Mouse (Mus musculus) liver, embryonic 11.5 days (tissue): Measurements from ENCODE around the gene Ttc30b. TPM values are rescaled to one million over a fixed set of nuclear protein-coding genes. Genes with fewer than 3 reads are reported as not detected.
"Not testable (repeated sequence)": the region's sequence is repeated elsewhere in the genome, so short reads cannot be mapped to it uniquely, and the experiment has no call there.

ENCODE experiments used
- ATAC-seq: fragments of 200-750 bp; cut with Nextera tagmentation; replicated peaks from 2 replicates; pipeline ENCODE4 v1.8.0; 2017; ENCODE audit warnings: moderate number of reproducible peaks, mild to moderate bottlenecking, moderate TSS enrichment, moderate library complexity; ENCODE audit not compliant: low FRiP score
- DNase-seq: peaks from one replicate; pipeline ENCODE4 v3.0.0-alpha.2; 2017; ENCODE audit warnings: low spot score
- H3K27ac ChIP-seq: fragments of 300-500 bp; sonication (generic); 2 replicates; pipeline ENCODE4 v1.5.1; 2014; ENCODE audit warnings: mild to moderate bottlenecking, low read depth, low read length, control low read depth
- H3K27me3 ChIP-seq: fragments of 300-500 bp; sonication (generic); replicated peaks from 2 replicates; pipeline ENCODE4 v1.6.1; 2014; ENCODE audit warnings: low read length, mixed read lengths; ENCODE audit not compliant: control insufficient read depth, insufficient read depth
- H3K36me3 ChIP-seq: fragments of 300-500 bp; sonication (generic); 2 replicates; pipeline ENCODE4 v1.6.1; 2014; ENCODE audit warnings: mild to moderate bottlenecking, low read length, moderate library complexity, mixed read lengths; ENCODE audit not compliant: control insufficient read depth, insufficient read depth
- H3K4me1 ChIP-seq: fragments of 300-500 bp; sonication (generic); replicated peaks from 2 replicates; pipeline ENCODE4 v1.6.1; 2014; ENCODE audit warnings: low read length, mixed read lengths; ENCODE audit not compliant: control insufficient read depth, insufficient read depth
- H3K4me2 ChIP-seq: fragments of 300-500 bp; sonication (generic); 2 replicates; pipeline ENCODE4 v1.6.1; 2014; ENCODE audit warnings: mild to moderate bottlenecking, control low read depth, moderate library complexity
- H3K4me3 ChIP-seq: fragments of 300-500 bp; sonication (generic); 2 replicates; pipeline ENCODE4 v1.5.1; 2014; ENCODE audit warnings: low read depth, low read length, control low read depth
- H3K9ac ChIP-seq: fragments of 300-500 bp; sonication (generic); 2 replicates; pipeline ENCODE4 v1.6.1; 2014; ENCODE audit warnings: low read depth, low read length, control low read depth
- H3K9me3 ChIP-seq: fragments of 300-500 bp; sonication (generic); 2 replicates; pipeline ENCODE4 v1.6.1; 2016; ENCODE audit warnings: low read length, inconsistent platforms, mixed read lengths; ENCODE audit not compliant: control insufficient read depth
- WGBS: fragments of 180-500 bp; shearing (Covaris S2); extraction: QIAGEN DNeasy Blood & Tissue Kit; methylation state at CpG from one replicate; pipeline ENCODE4 v1.1.7; 2014; 5-methylcytosine and 5-hydroxymethylcytosine counted together
- polyA plus RNA-seq: library from polyadenylated mRNA; unstranded; fragments of >200 nt; fragmentation: Nextera tagmentation; extraction: Ambion mirVana; gene quantifications from 2 replicates; pipeline ENCODE4 v1.2.1, GENCODE M21; 2014

Ttc30b gene
- polyA plus RNA-seq, 1 experiment from 2014 or later, result 2.1 TPM

- DNase-seq, result no peak
- H3K4me3 ChIP-seq, result no peak overlapping the region
- no peak for ATAC-seq
- no peak overlapping the region for H3K9ac ChIP-seq
- 0 out of 2 replicates have a peak, but pooled peaks cover 2% of the 10 kb centered on the region for H3K27me3 ChIP-seq
- H3K9me3 ChIP-seq, result no peaks in the 10 kb centered on the region
- peaks cover 9% of the 10 kb centered on the region for H3K4me1 ChIP-seq
- peak overlapping the region; percentile 39 for H3K4me2 ChIP-seq
- no peak overlapping the region for H3K27ac ChIP-seq
- whole genome bisulfite sequencing, result 27% methylated on average over 15 of the region's 15 CpGs
- no peaks in the 10 kb centered on the region for H3K36me3 ChIP-seq
Observed at GRCm38 (mm10) chr2:75959850-75960365, 21.5 kb upstream of the Ttc30b start.

- Histone ChIP-seq H3K4me2 (no peak overlapping the region), H3K4me3 (no peak overlapping the region), H3K9ac (no peak overlapping the region), H3K4me1 (peaks cover 5% of the 10 kb centered on the region), H3K27me3 (0 out of 2 replicates have a peak, but pooled peaks cover 2% of the 10 kb centered on the region), H3K9me3 (no peaks in the 10 kb centered on the region), H3K27ac (no peak overlapping the region), H3K36me3 (no peaks in the 10 kb centered on the region)
- DNase-seq (no peak), ATAC-seq (no peak)
- WGBS, result 50% methylated on average over 18 of the region's 18 CpGs
Observed at GRCm38 (mm10) chr2:75959183-75959849, 20.9 kb upstream of the Ttc30b start.

DNA sequence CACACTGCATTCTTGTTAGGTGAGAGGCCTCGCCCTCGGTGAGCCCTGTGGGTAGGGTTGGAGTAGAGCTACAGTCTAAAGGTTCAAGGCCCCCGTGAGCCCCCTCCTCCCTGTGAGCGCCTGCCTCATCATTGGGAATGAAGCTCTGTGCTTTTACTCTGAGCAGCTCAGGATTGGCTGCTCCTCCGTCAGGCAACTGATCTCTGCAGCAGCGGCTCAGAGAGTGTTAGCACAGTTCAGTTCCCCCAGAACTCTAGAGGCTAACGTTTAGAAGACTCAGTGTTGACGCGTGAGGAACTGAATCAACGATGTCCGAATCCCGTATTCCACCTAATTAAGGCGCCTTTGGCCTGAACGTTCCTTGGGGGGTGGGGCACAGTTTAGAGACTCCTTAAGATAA lies 17.3 kb upstream of the Ttc30b start:
- H3K4me2 ChIP-seq, result no peak overlapping the region
- DNase-seq, result no peak

DNA sequence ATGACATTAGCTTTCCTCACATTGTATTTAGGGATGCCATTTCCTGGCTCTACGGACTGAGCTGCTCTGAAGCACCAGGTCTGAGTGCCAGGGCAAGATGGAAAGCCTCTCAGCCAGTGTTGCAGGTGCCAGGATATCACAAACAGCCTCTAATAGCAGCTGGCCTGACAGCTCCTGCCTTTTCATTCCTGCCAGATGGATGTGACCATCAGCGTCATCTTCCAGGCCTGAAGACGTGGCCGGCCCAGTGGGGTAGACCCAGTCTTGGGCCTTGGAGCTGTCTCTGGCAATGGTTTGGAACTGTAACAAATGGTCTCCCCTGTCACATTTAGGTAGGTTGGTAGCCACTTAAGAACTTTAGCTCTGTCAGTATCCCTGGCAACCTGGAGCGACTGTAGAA lies 14.9 kb upstream of the Ttc30b start:
- 89% methylated on average over 5 of the region's 5 CpGs for WGBS
- H3K4me3 ChIP-seq, result no peak overlapping the region
- DNase-seq, result no peak
- no peaks in the 10 kb centered on the region for H3K9me3 ChIP-seq
- H3K36me3 ChIP-seq, result no peaks in the 10 kb centered on the region
- no peak overlapping the region for H3K4me2 ChIP-seq
- no peaks in the 10 kb centered on the region for H3K4me1 ChIP-seq
- no peak overlapping the region for H3K9ac ChIP-seq
- no peak for ATAC-seq
- no peaks in the 10 kb centered on the region for H3K27me3 ChIP-seq
- H3K27ac ChIP-seq, result no peak overlapping the region

More for the DNA sequence above, 17.3 kb upstream of the Ttc30b start:
- Histone ChIP-seq H3K4me1 (peaks cover 5% of the 10 kb centered on the region), H3K9ac (no peak overlapping the region), H3K36me3 (no peaks in the 10 kb centered on the region), H3K4me3 (no peak overlapping the region), H3K27me3 (0 out of 2 replicates have a peak, but pooled peaks cover 2% of the 10 kb centered on the region), H3K9me3 (no peaks in the 10 kb centered on the region), H3K27ac (no peak overlapping the region)
- WGBS, result 56% methylated on average over 14 of the region's 14 CpGs
- ATAC-seq, result no peak

- Histone ChIP-seq H3K9me3 (no peaks in the 10 kb centered on the region), H3K27ac (no peak overlapping the region), H3K27me3 (no peaks in the 10 kb centered on the region), H3K9ac (no peak overlapping the region), H3K4me3 (no peak overlapping the region), H3K4me1 (no peaks in the 10 kb centered on the region), H3K36me3 (no peaks in the 10 kb centered on the region), H3K4me2 (no peak overlapping the region)
- no peak for DNase-seq
- whole genome bisulfite sequencing, result 85% methylated on average over 8 of the region's 8 CpGs
- ATAC-seq, result no peak
Observed at GRCm38 (mm10) chr2:75950685-75951084, 12.3 kb upstream of the Ttc30b start.

GRCm38 (mm10) chr2:75937520-75938116 lies 767 bp downstream of the Ttc30b start:
- 67% methylated on average over 16 of the region's 17 CpGs for WGBS
- Histone ChIP-seq H3K9ac (peak overlapping the region; percentile 70), H3K4me2 (peak overlapping the region; percentile 75), H3K4me3 (peak overlapping the region; percentile 61)
- H3K27ac ChIP-seq, H3K4me1 ChIP-seq, H3K27me3 ChIP-seq, ATAC-seq, H3K9me3 ChIP-seq, H3K36me3 ChIP-seq, DNase-seq: not testable (repeated sequence)

DNA sequence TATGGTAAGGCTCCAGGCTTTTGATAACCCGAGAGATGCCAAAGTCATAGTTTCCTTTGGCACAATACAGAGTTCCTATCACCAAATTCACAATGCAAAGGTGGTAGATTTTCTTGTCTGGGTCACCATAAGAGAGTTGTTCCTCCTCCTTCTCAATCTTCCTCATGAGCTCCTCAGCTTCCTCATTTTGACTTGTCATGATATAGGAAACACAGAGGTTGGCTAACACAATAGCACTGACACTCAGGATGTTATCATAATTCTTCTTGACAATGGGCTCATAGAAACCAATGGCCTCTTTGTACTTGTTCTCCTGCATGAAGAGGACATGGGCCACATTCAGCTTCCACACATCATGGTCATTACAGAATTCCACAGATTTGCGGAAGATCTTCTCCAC lies 1.7 kb downstream of the Ttc30b start:
- H3K4me2 ChIP-seq, H3K36me3 ChIP-seq, H3K27me3 ChIP-seq, DNase-seq, H3K9ac ChIP-seq, H3K4me1 ChIP-seq, H3K4me3 ChIP-seq, H3K27ac ChIP-seq, H3K9me3 ChIP-seq, ATAC-seq: not testable (repeated sequence)
- 86% methylated on average over 2 of the region's 2 CpGs for WGBS

DNA sequence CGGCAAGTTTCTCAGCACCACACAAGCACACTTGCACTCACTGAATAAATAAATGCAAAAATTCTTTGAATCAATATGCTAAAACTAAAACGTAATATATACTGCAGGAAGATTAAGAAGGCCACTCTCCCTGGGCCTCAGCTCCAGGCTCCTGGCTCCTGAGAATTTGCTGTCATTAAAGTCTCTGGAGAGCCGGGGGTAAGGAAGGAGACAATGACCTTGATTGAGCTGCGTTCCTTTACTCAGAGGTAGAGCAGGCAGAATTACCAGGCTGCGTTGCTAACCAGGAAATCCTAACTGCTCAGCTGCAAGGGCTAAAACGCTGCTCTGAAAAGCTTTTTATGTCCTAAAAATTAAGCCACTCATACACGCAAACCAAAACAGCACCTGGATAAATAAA lies 4.8 kb downstream of the Ttc30b start:
- Histone ChIP-seq H3K27ac (no peak overlapping the region), H3K9me3 (no peaks in the 10 kb centered on the region), H3K9ac (no peak overlapping the region), H3K36me3 (no peaks in the 10 kb centered on the region; the same call in 1 of the 2 replicates), H3K4me2 (no peak overlapping the region), H3K4me1 (no peaks in the 10 kb centered on the region), H3K27me3 (no peaks in the 10 kb centered on the region), H3K4me3 (no peak overlapping the region)
- WGBS, result 54% methylated on average over 7 of the region's 7 CpGs
- no peak for ATAC-seq
- DNase-seq, result no peak

- Histone ChIP-seq H3K4me3 (no peak overlapping the region), H3K36me3 (peaks cover 2% of the 10 kb centered on the region; the same call in 1 of the 2 replicates), H3K4me1 (no peaks in the 10 kb centered on the region), H3K4me2 (no peak overlapping the region), H3K9ac (no peak overlapping the region), H3K27ac (no peak overlapping the region), H3K27me3 (no peaks in the 10 kb centered on the region), H3K9me3 (no peaks in the 10 kb centered on the region)
- no peak for DNase-seq
- no peak for ATAC-seq
- 92% methylated on average over 2 of the region's 2 CpGs for WGBS
Observed at GRCm38 (mm10) chr2:75930941-75931340, 7.4 kb downstream of the Ttc30b start.
